Mouse (Mus musculus): ENCODE measurements around the gene Znrf2. TPM values are rescaled to one million over a fixed set of nuclear protein-coding genes. Genes with fewer than 3 reads are reported as not detected.

Gene Znrf2
- polyA plus RNA-seq, 2 experiments: 5.5 to 6.3 TPM

DNA sequence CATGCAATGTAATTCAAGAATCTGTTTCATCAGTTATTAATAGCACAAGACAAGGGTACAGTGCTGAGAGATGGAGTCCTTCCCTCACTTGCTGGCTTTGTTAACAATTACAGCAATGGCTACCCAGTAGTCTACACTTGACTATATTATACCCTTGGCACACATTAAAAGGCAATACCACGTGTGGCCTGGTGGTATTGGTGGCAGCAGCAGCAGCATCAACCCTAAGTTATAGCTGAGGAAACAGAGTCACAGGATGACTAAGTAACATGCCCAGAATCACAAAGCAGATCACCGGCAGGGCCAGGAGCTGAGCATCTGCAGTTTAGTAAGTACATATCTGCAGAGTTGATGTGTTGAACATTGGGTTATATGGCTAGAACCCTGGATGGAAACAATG lies 22.3 kb upstream of the Znrf2 start:
- H3K27me3 ChIP-seq (ENCODE audit: control insufficient read depth, insufficient read depth, low read length): no peaks in the 10 kb centered on the region
- TF ChIP-seq POLR2A (IDR thresholded peaks at IDR 0.05; ENCODE audit: borderline replicate concordance, extremely low read depth, insufficient read depth, insufficient read length): no peak
- no peaks in the 10 kb centered on the region for H3K36me3 ChIP-seq (ENCODE audit: control insufficient read depth, insufficient read depth, low read length)
- H3K27ac ChIP-seq (replicated peaks; ENCODE audit: low read depth, low read length): no peak overlapping the region
- 64% methylated on average over 2 of the region's 2 CpGs for WGBS
- H3K4me3 ChIP-seq (replicated peaks; ENCODE audit: low read length): no peak overlapping the region
- H3K9ac ChIP-seq (ENCODE audit: low read depth, low read length, severe bottlenecking): no peak overlapping the region
- H3K4me2 ChIP-seq (replicated peaks; ENCODE audit: low read depth, low read length, severe bottlenecking): no peak overlapping the region
- DNase-seq (ENCODE audit: low spot score): no peak
- H3K9me3 ChIP-seq (ENCODE audit: control insufficient read depth, low read length): no peaks in the 10 kb centered on the region
- ATAC-seq (ENCODE audit: low FRiP score, low read depth): no peak
- no peaks in the 10 kb centered on the region for H3K4me1 ChIP-seq (ENCODE audit: control insufficient read depth, insufficient read depth, low read length)

DNA sequence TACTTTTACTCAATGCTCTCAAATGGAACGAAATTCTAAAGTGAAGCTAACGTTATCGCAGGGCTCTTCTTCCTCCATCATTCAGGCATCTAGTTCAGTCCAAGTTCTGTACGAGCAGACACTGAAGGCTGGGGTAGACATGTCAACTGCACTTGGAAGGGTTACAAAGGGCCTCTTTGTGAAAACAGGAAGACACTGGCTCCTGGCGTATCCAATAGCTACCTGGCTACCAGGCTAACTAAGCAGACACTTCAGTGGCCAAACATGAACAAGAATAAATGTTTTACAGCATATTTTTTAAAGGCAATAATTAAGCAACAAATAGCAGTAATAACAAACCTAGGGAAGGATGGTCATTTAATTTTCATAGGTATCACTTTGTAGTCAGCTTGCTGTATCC lies 21.7 kb upstream of the Znrf2 start:
- DNase-seq (ENCODE audit: low spot score) (no peak), ATAC-seq (ENCODE audit: low FRiP score, low read depth) (no peak)
- WGBS: 86% methylated on average over 5 of the region's 5 CpGs
- Histone ChIP-seq H3K27ac (replicated peaks; ENCODE audit: low read depth, low read length) (no peak overlapping the region), H3K4me1 (ENCODE audit: control insufficient read depth, insufficient read depth, low read length) (no peaks in the 10 kb centered on the region), H3K4me2 (replicated peaks; ENCODE audit: low read depth, low read length, severe bottlenecking) (no peak overlapping the region), H3K27me3 (ENCODE audit: control insufficient read depth, insufficient read depth, low read length) (no peaks in the 10 kb centered on the region), H3K9me3 (ENCODE audit: control insufficient read depth, low read length) (no peaks in the 10 kb centered on the region), H3K4me3 (replicated peaks; ENCODE audit: low read length) (no peak overlapping the region), H3K36me3 (ENCODE audit: control insufficient read depth, insufficient read depth, low read length) (no peaks in the 10 kb centered on the region), H3K9ac (ENCODE audit: low read depth, low read length, severe bottlenecking) (no peak overlapping the region)
- no peak for TF ChIP-seq POLR2A (IDR thresholded peaks at IDR 0.05; ENCODE audit: borderline replicate concordance, extremely low read depth, insufficient read depth, insufficient read length)

GRCm38 (mm10) chr6:54795971-54796370 lies 20.7 kb upstream of the Znrf2 start:
- no peak overlapping the region for H3K27ac ChIP-seq (replicated peaks; ENCODE audit: low read depth, low read length)
- TF ChIP-seq POLR2A (IDR thresholded peaks at IDR 0.05; ENCODE audit: borderline replicate concordance, extremely low read depth, insufficient read depth, insufficient read length): no peak
- H3K4me1 ChIP-seq (ENCODE audit: control insufficient read depth, insufficient read depth, low read length): no peaks in the 10 kb centered on the region
- H3K36me3 ChIP-seq (ENCODE audit: control insufficient read depth, insufficient read depth, low read length): no peaks in the 10 kb centered on the region
- H3K4me2 ChIP-seq (replicated peaks; ENCODE audit: low read depth, low read length, severe bottlenecking): no peak overlapping the region
- no peak overlapping the region for H3K9ac ChIP-seq (ENCODE audit: low read depth, low read length, severe bottlenecking)
- no peak for DNase-seq (ENCODE audit: low spot score)
- ATAC-seq (ENCODE audit: low FRiP score, low read depth): no peak
- no peaks in the 10 kb centered on the region for H3K9me3 ChIP-seq (ENCODE audit: control insufficient read depth, low read length)
- no peak overlapping the region for H3K4me3 ChIP-seq (replicated peaks; ENCODE audit: low read length)
- no peaks in the 10 kb centered on the region for H3K27me3 ChIP-seq (ENCODE audit: control insufficient read depth, insufficient read depth, low read length)
- 77% methylated on average over 5 of the region's 5 CpGs for WGBS

DNA sequence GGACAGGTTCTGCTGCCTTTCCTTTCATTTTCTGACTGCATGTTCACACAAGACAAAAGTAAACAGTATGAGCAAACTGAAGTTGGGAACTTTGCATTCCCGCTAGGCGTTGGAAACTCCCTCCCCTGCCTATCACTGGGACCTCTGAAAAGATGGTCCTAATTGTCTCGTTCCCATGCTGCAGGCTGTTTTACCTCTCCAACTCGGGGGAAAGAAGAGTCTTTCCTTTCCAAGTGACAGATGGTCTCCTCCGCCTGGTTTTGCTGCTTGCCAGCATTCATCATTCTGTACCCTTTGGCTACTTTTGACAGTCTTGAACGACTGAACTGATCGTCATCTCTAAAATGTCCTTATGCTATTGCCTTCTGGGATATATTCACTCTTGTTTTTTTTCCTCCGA lies 14.4 kb upstream of the Znrf2 start:
- Histone ChIP-seq H3K27me3 (ENCODE audit: control insufficient read depth, insufficient read depth, low read length) (no peaks in the 10 kb centered on the region), H3K4me1 (ENCODE audit: control insufficient read depth, insufficient read depth, low read length) (0 out of 2 replicates have a peak, but pooled peaks cover 13% of the 10 kb centered on the region), H3K9ac (ENCODE audit: low read depth, low read length, severe bottlenecking) (no peak overlapping the region), H3K4me3 (replicated peaks; ENCODE audit: low read length) (no peak overlapping the region), H3K4me2 (replicated peaks; ENCODE audit: low read depth, low read length, severe bottlenecking) (no peak overlapping the region), H3K27ac (replicated peaks; ENCODE audit: low read depth, low read length) (no peak overlapping the region), H3K36me3 (ENCODE audit: control insufficient read depth, insufficient read depth, low read length) (no peaks in the 10 kb centered on the region), H3K9me3 (ENCODE audit: control insufficient read depth, low read length) (no peaks in the 10 kb centered on the region)
- 63% methylated on average over 8 of the region's 8 CpGs for WGBS
- ATAC-seq (ENCODE audit: low FRiP score, low read depth): no peak
- no peak for TF ChIP-seq POLR2A (IDR thresholded peaks at IDR 0.05; ENCODE audit: borderline replicate concordance, extremely low read depth, insufficient read depth, insufficient read length)
- peak; percentile 36 for DNase-seq (ENCODE audit: low spot score)

GRCm38 (mm10) chr6:54804066-54804864 lies 12.5 kb upstream of the Znrf2 start:
- Histone ChIP-seq H3K27ac (replicated peaks; ENCODE audit: low read depth, low read length) (no peak overlapping the region), H3K4me3 (replicated peaks; ENCODE audit: low read length) (no peak overlapping the region), H3K4me2 (replicated peaks; ENCODE audit: low read depth, low read length, severe bottlenecking) (no peak overlapping the region), H3K9me3 (ENCODE audit: control insufficient read depth, low read length) (no peaks in the 10 kb centered on the region), H3K36me3 (ENCODE audit: control insufficient read depth, insufficient read depth, low read length) (no peaks in the 10 kb centered on the region), H3K4me1 (ENCODE audit: control insufficient read depth, insufficient read depth, low read length) (0 out of 2 replicates have a peak, but pooled peaks cover 13% of the 10 kb centered on the region), H3K27me3 (ENCODE audit: control insufficient read depth, insufficient read depth, low read length) (no peaks in the 10 kb centered on the region), H3K9ac (ENCODE audit: low read depth, low read length, severe bottlenecking) (no peak overlapping the region)
- no peak for DNase-seq (ENCODE audit: low spot score)
- TF ChIP-seq POLR2A (IDR thresholded peaks at IDR 0.05; ENCODE audit: borderline replicate concordance, extremely low read depth, insufficient read depth, insufficient read length): no peak
- no peak for ATAC-seq (ENCODE audit: low FRiP score, low read depth)
- WGBS: 37% methylated on average over 18 of the region's 18 CpGs

Data from limb, embryonic 14.5 days (tissue).